Mouse (Mus musculus): Measurements from ENCODE around the gene Ap2b1. TPM values are rescaled to one million over a fixed set of nuclear protein-coding genes. Genes with fewer than 3 reads are reported as not detected.

The Ap2b1 gene
- polyA plus RNA-seq, 1 experiment from 2014 or later: 42.4 TPM

DNA sequence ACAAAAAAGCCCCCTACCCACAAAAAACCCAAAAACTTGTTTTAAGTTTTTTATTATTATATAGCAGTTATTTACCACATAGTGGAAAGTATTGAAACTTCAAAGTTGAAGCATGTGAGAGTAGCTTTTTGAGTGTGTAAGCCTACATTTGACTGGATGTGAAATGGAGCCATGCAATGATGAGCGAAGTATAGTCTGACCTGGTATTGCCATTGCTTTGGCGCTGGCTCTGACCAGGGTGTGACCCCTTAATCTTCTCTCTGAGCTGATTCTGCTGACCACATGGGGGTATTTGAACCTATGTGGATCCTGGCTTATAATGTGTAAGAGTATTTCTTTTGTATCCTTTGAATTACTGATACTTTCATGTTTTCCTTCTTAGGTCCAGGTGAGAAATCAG, 4.7 kb upstream of the Ap2b1 start:
- no peaks in the 10 kb centered on the region for H3K9me3 ChIP-seq (replicated peaks; ENCODE audit: low read length)
- no peaks in the 10 kb centered on the region for H3K36me3 ChIP-seq (ENCODE audit: insufficient read depth, low read length)
- H3K4me3 ChIP-seq (replicated peaks; ENCODE audit: low read depth, low read length): no peak overlapping the region
- 91% methylated on average over 2 of the region's 2 CpGs for WGBS
- H3K9ac ChIP-seq (ENCODE audit: low read depth, low read length): no peak overlapping the region
- DNase-seq (ENCODE audit: low spot score): no peak
- H3K4me1 ChIP-seq (replicated peaks; ENCODE audit: insufficient read depth, low read length): peaks cover 24% of the 10 kb centered on the region
- no peak for TF ChIP-seq CTCF (IDR thresholded peaks at IDR 0.05; ENCODE audit: low read depth)
- no peak overlapping the region for H3K27ac ChIP-seq
- no peak for ATAC-seq (replicated peaks; ENCODE audit: low FRiP score, low read depth)
- no peak overlapping the region for H3K4me2 ChIP-seq (ENCODE audit: low read length)
- H3K27me3 ChIP-seq (ENCODE audit: insufficient read depth, low read length): no peaks in the 10 kb centered on the region

DNA sequence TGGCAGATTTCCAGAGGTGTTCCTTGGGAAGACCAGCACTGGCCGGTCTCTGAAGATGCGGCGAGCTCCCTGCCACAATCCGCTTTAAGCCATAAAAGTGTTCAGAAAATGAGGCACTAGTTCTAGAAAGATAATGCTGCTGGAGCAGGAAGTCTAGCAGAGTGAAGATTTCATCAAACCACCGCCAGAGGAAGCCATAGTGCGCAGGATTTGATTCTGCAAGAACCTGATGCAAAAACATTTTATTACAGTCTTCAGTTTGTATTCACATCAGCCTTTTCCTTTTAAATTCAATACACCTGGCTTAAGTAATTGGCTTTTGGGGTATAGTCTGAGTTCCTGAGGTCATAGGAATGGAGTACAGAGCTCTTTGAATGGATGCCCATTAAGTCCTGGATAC, 1.0 kb upstream of the Ap2b1 start:
- peaks cover 24% of the 10 kb centered on the region for H3K4me1 ChIP-seq (replicated peaks; ENCODE audit: insufficient read depth, low read length)
- no peak for TF ChIP-seq CTCF (IDR thresholded peaks at IDR 0.05; ENCODE audit: low read depth)
- peak overlapping the region; percentile 66 for H3K4me2 ChIP-seq (ENCODE audit: low read length)
- H3K27ac ChIP-seq: peak overlapping the region; percentile 94; the same call in 1 of the 2 replicates
- ATAC-seq (replicated peaks; ENCODE audit: low FRiP score, low read depth) (no peak), DNase-seq (ENCODE audit: low spot score) (no peak)
- H3K4me3 ChIP-seq (replicated peaks; ENCODE audit: low read depth, low read length): peak overlapping the region; percentile 80
- 72% methylated on average over 6 of the region's 6 CpGs for WGBS
- no peaks in the 10 kb centered on the region for H3K36me3 ChIP-seq (ENCODE audit: insufficient read depth, low read length)
- peak overlapping the region; percentile 91 for H3K9ac ChIP-seq (ENCODE audit: low read depth, low read length)
- H3K9me3 ChIP-seq (replicated peaks; ENCODE audit: low read length): no peaks in the 10 kb centered on the region
- H3K27me3 ChIP-seq (ENCODE audit: insufficient read depth, low read length): no peaks in the 10 kb centered on the region

GRCm38 (mm10) chr11:83299724-83300123, 900 bp downstream of the Ap2b1 start:
- H3K27ac ChIP-seq: no peak overlapping the region
- H3K27me3 ChIP-seq (ENCODE audit: insufficient read depth, low read length): no peaks in the 10 kb centered on the region
- no peaks in the 10 kb centered on the region for H3K36me3 ChIP-seq (ENCODE audit: insufficient read depth, low read length)
- TF ChIP-seq CTCF (IDR thresholded peaks at IDR 0.05; ENCODE audit: low read depth): no peak
- 91% methylated on average over 9 of the region's 9 CpGs for WGBS
- ATAC-seq (replicated peaks; ENCODE audit: low FRiP score, low read depth): no peak
- DNase-seq (ENCODE audit: low spot score): no peak
- H3K9me3 ChIP-seq (replicated peaks; ENCODE audit: low read length): no peaks in the 10 kb centered on the region
- H3K4me2 ChIP-seq (ENCODE audit: low read length): no peak overlapping the region
- no peak overlapping the region for H3K9ac ChIP-seq (ENCODE audit: low read depth, low read length)
- peaks cover 26% of the 10 kb centered on the region for H3K4me1 ChIP-seq (replicated peaks; ENCODE audit: insufficient read depth, low read length)
- no peak overlapping the region for H3K4me3 ChIP-seq (replicated peaks; ENCODE audit: low read depth, low read length)

DNA sequence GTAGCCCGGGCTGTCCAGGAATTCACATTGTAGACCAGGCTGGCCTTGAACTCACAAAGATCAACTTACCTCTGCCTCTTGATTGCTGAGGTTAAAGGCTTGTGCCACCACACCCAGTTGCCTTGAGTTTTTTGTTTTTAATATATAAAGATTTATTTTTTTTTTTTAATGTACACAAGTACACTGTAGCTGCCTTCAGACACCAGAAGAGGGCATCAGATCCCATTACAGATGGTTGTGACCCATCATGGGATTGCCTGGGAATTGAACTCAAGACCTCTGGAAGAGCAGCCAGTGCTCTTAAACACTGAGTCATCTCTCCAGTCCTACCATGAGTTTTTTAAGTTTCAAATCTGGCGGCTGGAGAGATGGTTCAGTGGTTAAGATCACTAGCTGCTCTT, 2.6 kb downstream of the Ap2b1 start:
- no peaks in the 10 kb centered on the region for H3K27me3 ChIP-seq (ENCODE audit: insufficient read depth, low read length)
- H3K9me3 ChIP-seq (replicated peaks; ENCODE audit: low read length): no peaks in the 10 kb centered on the region
- no peak for ATAC-seq (replicated peaks; ENCODE audit: low FRiP score, low read depth)
- H3K4me1 ChIP-seq (replicated peaks; ENCODE audit: insufficient read depth, low read length): peaks cover 34% of the 10 kb centered on the region
- H3K9ac ChIP-seq (ENCODE audit: low read depth, low read length): no peak overlapping the region
- H3K4me2 ChIP-seq (ENCODE audit: low read length): no peak overlapping the region
- no peaks in the 10 kb centered on the region for H3K36me3 ChIP-seq (ENCODE audit: insufficient read depth, low read length)
- no peak for DNase-seq (ENCODE audit: low spot score)
- WGBS: 54% methylated on average over 2 of the region's 2 CpGs
- no peak overlapping the region for H3K27ac ChIP-seq
- no peak overlapping the region for H3K4me3 ChIP-seq (replicated peaks; ENCODE audit: low read depth, low read length)
- peak; percentile 44; the same call in 1 of the 2 replicates for TF ChIP-seq CTCF (IDR thresholded peaks at IDR 0.05; ENCODE audit: low read depth)

- DNase-seq (ENCODE audit: low spot score) (no peak), ATAC-seq (replicated peaks; ENCODE audit: low FRiP score, low read depth) (no peak)
- peaks cover 34% of the 10 kb centered on the region for H3K4me1 ChIP-seq (replicated peaks; ENCODE audit: insufficient read depth, low read length)
- no peaks in the 10 kb centered on the region for H3K36me3 ChIP-seq (ENCODE audit: insufficient read depth, low read length)
- H3K27me3 ChIP-seq (ENCODE audit: insufficient read depth, low read length): no peaks in the 10 kb centered on the region
- peak overlapping the region; percentile 95 for H3K4me3 ChIP-seq (replicated peaks; ENCODE audit: low read depth, low read length)
- peak; percentile 24; the same call in 1 of the 2 replicates for TF ChIP-seq CTCF (IDR thresholded peaks at IDR 0.05; ENCODE audit: low read depth)
- H3K4me2 ChIP-seq (ENCODE audit: low read length): peak overlapping the region; percentile 88
- peak overlapping the region; percentile 93 for H3K9ac ChIP-seq (ENCODE audit: low read depth, low read length)
- H3K9me3 ChIP-seq (replicated peaks; ENCODE audit: low read length): no peaks in the 10 kb centered on the region
- 7% methylated on average over 10 of the region's 10 CpGs for WGBS
- peak overlapping the region; percentile 97 for H3K27ac ChIP-seq
These were observed 3.3 kb downstream of the Ap2b1 start for GRCm38 (mm10) chr11:83302124-83302523.

DNA sequence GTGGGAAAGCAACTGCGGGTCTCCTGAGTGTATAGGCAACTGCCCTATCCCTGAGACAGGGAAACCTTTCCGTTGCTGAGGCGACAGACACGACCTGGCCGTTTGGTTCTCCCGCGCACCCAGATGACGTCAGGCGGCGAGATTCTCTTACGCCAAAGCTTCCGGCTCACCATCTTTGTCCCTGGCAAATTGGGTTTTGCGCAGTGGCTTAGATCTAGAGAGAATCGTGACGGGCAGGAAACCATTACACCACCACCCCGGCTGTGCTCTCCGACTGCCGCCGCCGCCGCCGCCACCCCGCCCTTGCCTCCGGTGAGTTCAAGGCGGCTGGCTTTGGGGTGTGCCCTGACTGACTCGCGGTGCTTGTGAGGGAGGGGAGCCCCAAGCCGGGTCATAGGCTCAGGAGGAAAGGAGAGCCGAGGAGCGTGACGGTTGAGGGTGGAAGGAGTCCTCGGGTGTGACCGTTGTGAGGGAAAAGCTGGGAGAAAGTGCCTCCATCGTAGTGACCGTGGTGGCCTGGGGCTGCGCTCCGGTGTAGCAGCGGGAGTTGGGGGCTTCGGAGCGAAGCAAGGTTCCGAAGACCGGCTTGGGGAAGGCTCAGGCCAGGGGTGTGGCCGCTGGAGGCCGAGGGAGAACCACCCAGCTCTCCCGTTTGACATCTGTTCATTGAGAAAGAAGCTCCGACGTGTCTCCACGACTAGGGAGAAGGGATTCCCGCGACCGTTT, 3.9 kb downstream of the Ap2b1 start, which contains the start of gene Pex12:
TSS of gene Pex12 (minus strand) at position 61 of the 726 bp plus-strand sequence.
- ATAC-seq (replicated peaks; ENCODE audit: low FRiP score, low read depth): peak; percentile 75
- no peak for TF ChIP-seq CTCF (IDR thresholded peaks at IDR 0.05; ENCODE audit: low read depth)
- H3K9ac ChIP-seq (ENCODE audit: low read depth, low read length): peak within 1 kb of the TSS; percentile 93

More for the DNA sequence above, 3.9 kb downstream of the Ap2b1 start, which contains the start of gene Pex12:
- Histone ChIP-seq H3K4me1 (replicated peaks; ENCODE audit: insufficient read depth, low read length) (peaks cover 29% of the 10 kb centered on the region), H3K9me3 (replicated peaks; ENCODE audit: low read length) (no peaks in the 10 kb centered on the region), H3K4me3 (replicated peaks; ENCODE audit: low read depth, low read length) (peak within 1 kb of the TSS; percentile 95), H3K4me2 (ENCODE audit: low read length) (peak within 1 kb of the TSS; percentile 88), H3K36me3 (ENCODE audit: insufficient read depth, low read length) (no peaks in the 10 kb centered on the region), H3K27ac (peak within 1 kb of the TSS; percentile 97), H3K27me3 (ENCODE audit: insufficient read depth, low read length) (no peaks in the 10 kb centered on the region)
- WGBS: under 1% methylated on average over 51 of the region's 51 CpGs
- DNase-seq (ENCODE audit: low spot score): peak; percentile 97

Measured in kidney, postnatal 0 days (tissue).